Mouse (Mus musculus) ES-Bruce4 (cell line): ENCODE data around the gene Fndc5.

ENCODE experiments used
- CTCF ChIP-seq: IDR thresholded peaks from one replicate; pipeline ENCODE4 v1.8.1; 2011; ENCODE audit warnings: low read depth, low read length
- POLR2A ChIP-seq: IDR thresholded peaks from one replicate; pipeline ENCODE4 v1.8.1; 2011; ENCODE audit warnings: low read length; ENCODE audit not compliant: insufficient read depth

DNA sequence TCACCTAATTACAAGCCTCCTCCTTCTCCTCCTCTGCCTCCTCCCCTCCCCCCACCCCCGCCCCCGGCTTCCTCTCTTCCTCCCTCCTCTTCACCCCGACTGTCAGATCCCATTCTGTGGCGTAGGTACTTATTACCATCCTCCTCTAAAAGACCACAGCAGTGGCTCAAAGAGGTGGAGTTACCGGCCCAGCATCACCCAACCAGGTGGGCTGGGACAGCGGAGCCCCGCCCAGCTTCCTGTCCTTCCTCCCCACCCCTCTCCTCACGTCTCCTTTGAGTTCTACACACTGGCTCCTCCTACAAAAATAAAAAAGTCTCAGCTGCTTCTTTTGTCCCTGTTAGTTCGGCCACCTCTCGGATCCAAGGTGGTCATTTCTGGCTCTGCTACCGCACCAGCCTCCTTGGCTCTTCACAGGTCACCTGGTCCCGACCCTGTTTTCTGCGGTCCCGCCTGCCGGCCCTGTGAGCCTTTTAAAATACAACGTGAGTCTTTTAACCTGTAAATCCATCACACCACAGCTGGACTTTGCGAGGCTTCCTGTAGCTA is 6.0 kb upstream of the Fndc5 start:
- TF ChIP-seq CTCF: no peak
- no peak for TF ChIP-seq POLR2A
